Mouse (Mus musculus) cerebellum, adult 9-10 months (tissue): ENCODE measurements around the gene Cyfip2.

Source experiments
- DNase-seq: peaks from one replicate; pipeline ENCODE4 v3.0.0; 2022

The Cyfip2 gene

DNA sequence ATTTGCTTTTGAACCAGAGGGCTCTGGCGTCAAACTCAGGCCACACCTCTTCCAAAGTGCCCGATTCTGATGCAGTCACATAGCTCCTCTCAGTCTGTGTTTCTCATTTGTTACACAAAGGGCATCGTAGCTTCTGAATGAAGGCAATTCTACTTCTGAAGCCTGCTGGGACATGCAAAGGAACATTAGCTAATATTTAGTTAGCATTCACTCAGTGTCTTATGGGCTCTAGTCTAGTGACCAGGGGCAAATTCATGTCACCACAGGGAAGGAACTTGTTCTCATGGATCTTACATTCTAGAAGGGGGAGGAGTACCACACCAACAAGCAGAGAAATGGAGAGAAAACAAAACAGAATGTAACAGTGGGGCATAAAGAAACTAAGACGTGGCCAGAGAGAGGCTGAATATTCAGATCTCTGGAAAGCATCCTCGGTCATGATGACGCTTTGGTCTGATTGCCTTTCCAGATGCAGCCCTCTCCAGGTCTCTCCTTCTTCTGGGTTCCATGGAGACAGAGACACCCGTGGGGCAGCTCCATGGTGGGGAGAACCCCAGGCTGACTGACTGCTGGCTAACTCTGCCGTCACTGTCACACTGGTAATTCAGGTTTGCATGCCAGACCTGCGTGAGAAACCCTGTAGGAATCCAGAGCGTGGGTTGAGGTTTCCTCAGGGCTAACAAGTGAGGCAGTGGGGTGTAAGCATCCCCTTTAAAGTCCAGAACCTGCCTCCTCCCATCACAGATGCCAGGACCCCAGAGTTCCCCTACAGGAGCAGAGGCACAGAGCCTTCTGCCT is 135.2 kb downstream of the Cyfip2 start:
- DNase-seq: no peak

DNA sequence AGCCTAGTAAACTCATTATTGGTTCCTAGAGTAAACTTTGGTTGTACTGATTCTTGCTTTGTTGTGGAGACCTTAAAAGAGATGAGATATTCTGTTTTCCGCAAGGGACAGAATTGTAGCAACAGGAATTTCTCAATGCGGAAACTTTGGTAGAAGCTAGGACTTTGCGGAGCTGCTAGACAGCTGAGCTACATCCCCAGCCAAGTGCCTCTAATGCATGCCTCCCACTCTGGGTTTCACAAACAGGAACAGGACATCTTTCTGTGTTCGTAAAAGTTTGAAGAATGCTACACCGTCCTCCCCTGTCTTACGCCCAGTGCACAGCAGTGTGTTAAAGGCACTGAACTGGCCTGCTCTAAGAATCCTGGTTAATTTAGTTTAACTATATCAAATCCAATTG is 136.5 kb downstream of the Cyfip2 start:
- no peak for DNase-seq

DNA sequence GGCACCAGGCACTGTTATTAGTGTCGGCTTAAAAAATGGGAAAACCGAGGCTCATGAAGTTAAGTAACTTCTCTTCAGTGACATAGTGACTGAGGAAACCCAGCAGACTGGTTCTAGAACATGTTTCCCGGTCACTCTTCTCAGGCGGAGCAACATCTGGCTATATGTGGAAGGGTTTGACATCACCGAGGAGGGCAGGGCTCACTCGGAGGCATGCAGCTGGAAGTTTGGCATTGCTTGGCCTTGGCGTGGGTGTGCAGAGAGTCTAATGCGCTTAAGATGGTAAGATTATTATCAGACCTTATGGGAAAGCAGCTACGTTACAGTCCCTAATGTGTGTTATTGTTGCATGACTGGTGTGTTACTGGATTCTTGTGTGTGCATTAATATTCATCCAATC is 140.5 kb downstream of the Cyfip2 start:
- no peak for DNase-seq

DNA sequence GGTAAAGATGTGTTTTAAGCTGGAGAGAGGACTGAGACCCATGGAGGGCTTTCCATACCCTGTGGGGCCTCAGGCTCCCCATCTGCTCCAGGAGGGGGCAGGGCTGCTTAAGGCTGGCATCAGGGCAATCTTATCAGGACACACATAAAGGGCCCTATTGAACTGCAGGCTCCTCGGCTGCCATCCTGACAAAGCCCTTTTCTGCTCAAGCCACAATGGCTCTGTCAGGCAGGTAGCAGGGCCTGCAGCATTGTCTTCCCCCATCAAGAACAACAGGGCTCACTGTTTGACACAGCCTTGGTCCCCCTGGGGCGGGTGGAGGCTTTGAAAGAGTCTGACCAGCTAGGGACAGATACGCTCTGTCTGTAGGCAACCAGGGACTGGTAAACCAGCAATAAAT is 142.8 kb downstream of the Cyfip2 start:
- peak; percentile 15 for DNase-seq

DNA sequence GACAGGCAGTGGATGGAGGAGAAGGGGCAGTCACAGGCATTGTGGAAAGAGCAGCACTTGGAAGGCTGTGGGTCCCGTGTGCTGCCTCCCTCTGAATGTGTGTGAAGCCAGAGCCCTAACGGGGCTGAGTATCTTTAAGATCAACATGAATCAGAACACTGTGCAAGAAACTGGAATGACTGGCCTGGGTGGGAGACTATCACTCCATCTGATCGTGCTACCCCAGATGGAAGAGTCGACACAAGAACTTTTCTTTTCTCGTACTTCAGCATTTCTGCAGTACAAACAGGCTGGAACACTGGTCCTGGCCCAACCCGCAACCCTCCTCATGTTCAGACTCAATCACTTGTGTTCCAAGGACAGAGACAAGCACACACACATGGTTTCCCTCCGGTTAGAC is 144.2 kb downstream of the Cyfip2 start:
- no peak for DNase-seq

DNA sequence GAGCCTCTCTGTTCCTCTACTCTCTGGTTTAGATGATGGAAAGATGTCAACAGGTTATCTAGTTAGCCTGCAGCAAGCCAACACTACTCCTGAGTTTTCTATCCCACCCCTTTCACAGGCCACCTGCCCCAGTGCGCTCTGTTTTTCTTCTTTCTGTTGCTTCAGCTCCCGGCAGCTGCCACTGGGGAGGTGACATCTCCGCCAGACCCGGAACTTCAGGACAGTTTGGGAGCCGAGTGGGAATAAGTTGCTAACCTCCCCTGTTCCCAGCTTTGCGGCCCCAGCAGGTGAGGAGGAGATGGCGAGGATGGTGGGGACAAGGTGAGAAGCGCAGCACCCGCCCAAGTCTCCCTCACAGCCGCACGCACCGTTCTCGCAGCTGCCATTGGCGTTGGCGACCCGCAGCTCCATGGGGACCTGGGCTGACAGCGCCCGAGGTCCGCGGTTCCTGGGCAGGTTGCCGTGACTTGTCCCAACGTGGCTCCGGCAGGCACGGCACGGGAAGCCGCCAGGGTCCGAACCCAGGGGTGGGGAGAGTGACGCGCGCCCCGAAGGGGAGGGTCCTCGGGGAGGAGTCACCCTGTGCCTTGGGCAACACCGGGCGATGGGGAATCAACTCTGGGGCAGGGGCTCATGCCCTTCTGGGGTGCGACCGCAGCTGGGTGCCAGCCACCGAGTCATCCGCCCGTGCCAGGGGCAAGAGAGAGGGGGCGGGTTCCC is 146.6 kb downstream of the Cyfip2 start, which contains the start of gene Nipal4:
Gene Nipal4 (minus strand): TSS at position 643 of the 720 bp plus-strand sequence.
- DNase-seq: no peak

DNA sequence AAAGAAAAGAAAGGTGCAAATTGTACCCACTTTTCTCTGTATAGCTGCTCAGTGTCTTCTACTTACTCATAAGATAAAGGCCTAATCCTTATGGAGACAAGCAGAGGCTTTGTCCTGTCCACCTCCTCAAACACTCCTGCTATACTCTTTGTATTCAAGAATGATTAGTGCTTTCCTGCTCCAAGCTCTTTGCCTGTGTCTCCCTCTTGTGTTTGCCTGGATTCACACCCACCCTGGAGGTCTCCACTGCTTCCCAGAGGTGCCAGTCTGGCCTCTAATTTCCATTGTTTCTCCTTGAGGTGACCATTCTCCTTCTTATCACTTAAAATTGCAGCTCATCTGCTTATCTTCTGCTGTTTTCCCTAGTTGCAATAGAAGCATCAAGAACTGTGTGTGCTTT is 155.2 kb downstream of the Cyfip2 start:
- no peak for DNase-seq

DNA sequence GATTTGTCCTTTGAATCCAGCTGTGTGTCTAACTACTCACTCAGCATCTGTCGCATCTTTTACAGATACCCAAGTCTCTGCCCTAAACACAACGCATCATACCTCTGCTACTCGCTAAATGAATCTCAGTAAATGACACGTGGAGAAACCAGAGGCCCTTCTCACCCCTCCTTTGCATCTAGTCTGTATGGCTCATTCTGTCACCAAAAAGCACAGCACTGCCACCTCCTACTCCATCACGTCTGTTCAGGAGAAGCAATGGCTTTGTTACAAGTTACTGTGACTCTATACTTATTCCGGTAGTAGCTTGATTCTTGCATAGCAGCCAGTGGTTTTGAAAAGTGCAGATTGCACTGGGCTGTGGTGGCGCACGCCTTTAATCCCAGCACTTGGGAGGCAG is 155.7 kb downstream of the Cyfip2 start:
- no peak for DNase-seq

DNA sequence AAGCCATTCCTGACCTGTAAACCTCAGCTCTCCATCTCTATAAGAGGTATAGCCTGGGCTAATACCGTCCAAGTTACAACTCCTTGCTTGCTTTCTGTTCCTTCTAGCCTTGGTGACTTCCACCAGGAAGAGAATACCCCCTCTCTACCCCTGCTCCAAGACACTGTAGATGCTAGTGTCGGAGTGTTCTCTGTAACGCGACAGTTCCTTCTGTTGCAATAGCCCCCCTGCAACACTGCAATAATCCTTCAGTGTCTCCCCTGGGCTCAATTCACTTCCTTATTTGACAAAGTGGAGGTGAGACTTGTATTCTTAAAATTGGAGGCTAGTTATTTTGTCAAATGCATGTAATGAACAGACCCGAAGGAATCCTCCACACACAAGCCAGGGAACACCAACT is 166.0 kb downstream of the Cyfip2 start:
- no peak for DNase-seq

DNA sequence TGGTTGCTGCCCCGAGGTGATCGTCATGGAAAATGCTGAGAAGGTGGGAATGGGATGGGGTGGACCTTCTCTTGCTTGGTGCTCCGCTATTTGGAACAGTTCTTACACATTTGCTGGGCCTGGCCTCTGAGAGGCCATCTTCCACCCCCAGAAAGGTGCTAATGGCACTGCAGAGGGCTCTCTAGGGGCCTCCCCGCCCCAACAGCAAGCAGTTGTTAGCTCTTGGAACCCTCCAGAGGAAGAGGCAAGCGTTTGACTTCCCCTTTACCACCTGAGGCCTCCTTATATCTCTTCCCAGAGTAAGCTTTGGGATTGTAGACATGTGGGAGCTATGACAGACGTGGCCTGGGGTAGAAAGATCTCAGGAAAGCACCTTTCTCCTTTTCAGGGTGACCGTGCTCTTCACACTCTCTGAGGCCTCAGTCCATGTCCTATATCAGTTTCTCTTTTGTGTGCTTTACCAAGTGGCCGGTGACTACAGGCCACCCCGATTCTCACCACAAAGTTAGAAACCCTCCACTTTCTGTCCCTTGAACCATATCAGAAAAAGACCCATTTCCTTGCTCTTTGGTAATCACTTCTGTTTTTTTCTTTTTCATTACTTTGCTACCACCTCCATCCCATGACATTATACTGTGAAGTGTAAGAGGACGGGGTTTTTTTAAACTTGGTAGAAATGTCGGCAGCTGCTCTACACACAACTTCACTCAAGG is 167.3 kb downstream of the Cyfip2 start:
- no peak for DNase-seq
